Mouse (Mus musculus) heart, embryonic 14.5 days (tissue): Measurements from ENCODE around the gene Urb1. TPM values are rescaled to one million over a fixed set of nuclear protein-coding genes. Genes with fewer than 3 reads are reported as not detected.

Experiments used
- polyA plus RNA-seq: library from polyadenylated mRNA; unstranded; fragments of >200 nt; fragmentation: Nextera tagmentation; extraction: Ambion mirVana; gene quantifications from 2 replicates; pipeline ENCODE4 v1.2.1, GENCODE M21; 2014

Gene Urb1
- polyA plus RNA-seq, 1 experiment from 2014 or later, result 7.6 TPM

Other genes with a start within 250 kb of the Urb1 start
- gene Mis18a, start 83.0 kb downstream of the Urb1 start, polyA plus RNA-seq, result 28.8 and 29.9 TPM in 2 replicates
- gene Mrap, start 72.2 kb downstream of the Urb1 start, polyA plus RNA-seq, result 37.6 and 38.2 TPM in 2 replicates
- gene Eva1c, start 16.3 kb upstream of the Urb1 start, polyA plus RNA-seq, result 3.0 and 3.3 TPM in 2 replicates
- gene Cfap298, start 124.7 kb upstream of the Urb1 start, polyA plus RNA-seq, result 35.6 and 36.6 TPM in 2 replicates
- 14.1 and 16.5 TPM in 2 replicates for gene Synj1, start 200.9 kb upstream of the Urb1 start, polyA plus RNA-seq
- 42.7 and 45.1 TPM in 2 replicates for gene Paxbp1, start 234.1 kb upstream of the Urb1 start, polyA plus RNA-seq